Mouse (Mus musculus) CH12.LX (cell line): ENCODE results near the gene Zdhhc3. TPM values are rescaled to one million over a fixed set of nuclear protein-coding genes. Genes with fewer than 3 reads are reported as not detected.

Experiments used
- DNase-seq: peaks from one replicate; pipeline ENCODE4 v3.0.0-alpha.2; 2013; ENCODE audit errors: extremely low read depth
- H3K27ac ChIP-seq: 2 replicates; pipeline ENCODE4 v1.5.1; 2012; ENCODE audit warnings: low read depth, mild to moderate bottlenecking, control low read depth, moderate library complexity; ENCODE audit not compliant: insufficient read depth
- H3K27me3 ChIP-seq: replicated peaks from 2 replicates; pipeline ENCODE3; 2012; ENCODE audit warnings: inconsistent platforms
- H3K36me3 ChIP-seq, 2 experiments: replicated peaks in 1 of 2; 2 replicates each; pipeline versions ENCODE3 to v1.6.1; 2012; ENCODE audit warnings: inconsistent platforms in 1 of 2, low read length in 1 of 2, mild to moderate bottlenecking in 1 of 2, mixed read lengths in 1 of 2, moderate library complexity in 1 of 2; ENCODE audit not compliant: control insufficient read depth in 1 of 2, insufficient read depth in 1 of 2
- H3K4me1 ChIP-seq, 2 experiments: 2 replicates each; pipeline ENCODE4 v1.6.1; 2012; ENCODE audit warnings: inconsistent platforms in 1 of 2, moderate library complexity in 1 of 2; ENCODE audit not compliant: insufficient read depth in 2 of 2, control insufficient read depth in 1 of 2
- H3K4me2 ChIP-seq: 2 replicates; pipeline ENCODE4 v1.6.1; 2012; ENCODE audit warnings: low read depth, mild to moderate bottlenecking, control low read depth; ENCODE audit not compliant: poor library complexity, insufficient read depth, severe bottlenecking
- H3K4me3 ChIP-seq, 3 experiments: fragments of 150-350 bp in 1 of 3; sonication (generic) in 1 of 3; replicated peaks in 1 of 3; 2 replicates each; pipeline versions ENCODE3 to v1.5.1; 2011 to 2012; ENCODE audit warnings: low read depth in 2 of 3, low read length in 2 of 3, mild to moderate bottlenecking in 2 of 3, moderate library complexity in 2 of 3, control low read depth in 1 of 3, improper control_type of control experiment in 1 of 3, inconsistent platforms in 1 of 3, mixed read lengths in 1 of 3; ENCODE audit not compliant: poor library complexity in 1 of 3
- H3K79me2 ChIP-seq: replicated peaks from 2 replicates; pipeline ENCODE4 v1.6.1; 2012; ENCODE audit warnings: mild to moderate bottlenecking, moderate library complexity; ENCODE audit not compliant: control insufficient read depth, poor library complexity, insufficient read depth, severe bottlenecking; ENCODE audit errors: extremely low read depth
- H3K9ac ChIP-seq: 2 replicates; pipeline ENCODE4 v1.6.1; 2012; ENCODE audit warnings: low read depth, mild to moderate bottlenecking, control low read depth, moderate library complexity; ENCODE audit not compliant: insufficient read depth
- H3K9me3 ChIP-seq: replicated peaks from 2 replicates; pipeline ENCODE3; 2012; ENCODE audit warnings: low read length, inconsistent platforms, mixed read lengths
- BHLHE40 ChIP-seq: IDR thresholded peaks from 2 replicates; pipeline ENCODE4 v1.6.1; 2011; ENCODE audit warnings: mild to moderate bottlenecking, low read depth, low read length, improper control_type of control experiment
- CHD1 ChIP-seq: IDR thresholded peaks from 2 replicates; pipeline ENCODE4 v1.6.1; 2012; ENCODE audit warnings: low read depth, low read length, improper control_type of control experiment, inconsistent platforms
- CHD2 ChIP-seq: IDR thresholded peaks from 2 replicates; pipeline ENCODE4 v1.6.1; 2011; ENCODE audit warnings: low read length, improper control_type of control experiment
- CTCF ChIP-seq, 2 experiments: IDR thresholded peaks in 1 of 2; conservative IDR thresholded peaks in 1 of 2; 2 replicates each; pipeline ENCODE4 v1.5.1; 2011 to 2012; ENCODE audit warnings: low read depth in 2 of 2, low read length in 2 of 2, improper control_type of control experiment in 1 of 2, inconsistent platforms in 1 of 2, mild to moderate bottlenecking in 1 of 2, moderate library complexity in 1 of 2
- ELF1 ChIP-seq: IDR thresholded peaks from 2 replicates; pipeline ENCODE4 v1.6.1; 2014; ENCODE audit warnings: low read depth, mild to moderate bottlenecking, inconsistent platforms, low read length, improper control_type of control experiment
- EP300 ChIP-seq: IDR thresholded peaks from 2 replicates; pipeline ENCODE4 v1.6.1; 2011; ENCODE audit warnings: low read length, improper control_type of control experiment
- GABPA ChIP-seq: IDR thresholded peaks from 2 replicates; pipeline ENCODE4 v1.6.1; 2012; ENCODE audit warnings: low read depth, low read length, improper control_type of control experiment, inconsistent platforms; ENCODE audit not compliant: insufficient replicate concordance
- HCFC1 ChIP-seq: IDR thresholded peaks from 2 replicates; pipeline ENCODE4 v1.6.1; 2012; ENCODE audit warnings: low read depth, mild to moderate bottlenecking, inconsistent platforms, low read length, improper control_type of control experiment
- JUND ChIP-seq: conservative IDR thresholded peaks from 2 replicates; pipeline ENCODE4 v1.6.1; 2011; ENCODE audit warnings: low read depth, low read length, improper control_type of control experiment
- MAFK ChIP-seq: IDR thresholded peaks from 2 replicates; pipeline ENCODE4 v1.6.1; 2011; ENCODE audit warnings: low read length, improper control_type of control experiment; ENCODE audit not compliant: insufficient replicate concordance
- MAZ ChIP-seq: IDR thresholded peaks from 2 replicates; pipeline ENCODE4 v1.6.1; 2012; ENCODE audit warnings: low read depth, mild to moderate bottlenecking, inconsistent platforms, low read length, improper control_type of control experiment, moderate library complexity
- MEF2A ChIP-seq: IDR thresholded peaks from 2 replicates; pipeline ENCODE4 v1.6.1; 2014; ENCODE audit warnings: low read depth, mild to moderate bottlenecking, inconsistent platforms, low read length, improper control_type of control experiment, borderline replicate concordance
- MXI1 ChIP-seq: IDR thresholded peaks from 2 replicates; pipeline ENCODE4 v1.6.1; 2011; ENCODE audit warnings: mild to moderate bottlenecking, low read depth, low read length, improper control_type of control experiment
- NRF1 ChIP-seq: IDR thresholded peaks from 2 replicates; pipeline ENCODE4 v1.6.1; 2014; ENCODE audit warnings: low read depth, mild to moderate bottlenecking, inconsistent platforms, low read length, improper control_type of control experiment, moderate library complexity
- PAX5 ChIP-seq: IDR thresholded peaks from 2 replicates; pipeline ENCODE4 v1.6.1; 2012; ENCODE audit warnings: low read length, inconsistent platforms, mixed read lengths
- POLR2A ChIP-seq: IDR thresholded peaks from 2 replicates; pipeline ENCODE4 v1.6.1; 2011; ENCODE audit warnings: low read depth, mild to moderate bottlenecking, improper control_type of control experiment, low read length
- POLR2AphosphoS2 ChIP-seq: IDR thresholded peaks from 2 replicates; pipeline ENCODE4 v1.6.1; 2011; ENCODE audit warnings: low read depth, low read length, improper control_type of control experiment
- RAD21 ChIP-seq: IDR thresholded peaks from 2 replicates; pipeline ENCODE4 v1.6.1; 2011; ENCODE audit warnings: low read depth, mild to moderate bottlenecking, low read length, improper control_type of control experiment, moderate library complexity
- SIN3A ChIP-seq: IDR thresholded peaks from 2 replicates; pipeline ENCODE4 v1.6.1; 2012; ENCODE audit warnings: low read length, improper control_type of control experiment, inconsistent platforms
- SMC3 ChIP-seq: IDR thresholded peaks from 2 replicates; pipeline ENCODE4 v1.6.1; 2011; ENCODE audit warnings: low read depth, low read length, improper control_type of control experiment
- TBP ChIP-seq: conservative IDR thresholded peaks from 2 replicates; pipeline ENCODE4 v1.6.1; 2011; ENCODE audit warnings: low read depth, low read length, improper control_type of control experiment
- TCF12 ChIP-seq: IDR thresholded peaks from 2 replicates; pipeline ENCODE4 v1.6.1; 2014; ENCODE audit warnings: low read depth, mild to moderate bottlenecking, inconsistent platforms, low read length, improper control_type of control experiment
- UBTF ChIP-seq: IDR thresholded peaks from 2 replicates; pipeline ENCODE4 v1.6.1; 2012; ENCODE audit warnings: low read depth, mild to moderate bottlenecking, inconsistent platforms, low read length, improper control_type of control experiment, moderate library complexity
- USF2 ChIP-seq: conservative IDR thresholded peaks from 2 replicates; pipeline ENCODE4 v1.6.1; 2011; ENCODE audit warnings: low read depth, low read length, improper control_type of control experiment
- ZC3H11A ChIP-seq: IDR thresholded peaks from 2 replicates; pipeline ENCODE4 v1.6.1; 2012; ENCODE audit warnings: low read depth, mild to moderate bottlenecking, inconsistent platforms, low read length, improper control_type of control experiment
- ZMIZ1 ChIP-seq: IDR thresholded peaks from 2 replicates; pipeline ENCODE4 v1.6.1; 2012; ENCODE audit warnings: low read depth, mild to moderate bottlenecking, inconsistent platforms, low read length, improper control_type of control experiment
- dilution Hi-C: fragments of 300-500 bp; cut with MboI; formaldehyde crosslinking; loops from 2 replicates; pipeline ENCODE4 v1.14.3; 2020; ENCODE audit warnings: low sequenced_read_pairs; ENCODE audit not compliant: extremely low pct_unique_long_range_greater_than_20kb, extremely low pct_ligation_motif_present
- in situ Hi-C: fragments of 300-500 bp; cut with MboI; formaldehyde crosslinking; loops from 3 replicates; pipeline ENCODE4 v1.14.3; 2019; ENCODE audit warnings: low sequenced_read_pairs, low pct_ligation_motif_present, low pct_unique_long_range_greater_than_20kb, mixed read lengths
- polyA plus RNA-seq: library from polyadenylated mRNA; unstranded; fragments of >175 nt; gene quantifications from 2 replicates; pipeline ENCODE4 v1.2.1, GENCODE M21; 2012; ENCODE audit warnings: low read depth; ENCODE audit not compliant: insufficient read length
- total RNA-seq, 2 experiments: library from RNA; depleted of rRNA; stranded (reverse); fragments of 300-350 nt in 1 of 2; fragments of >200 nt in 1 of 2; gene quantifications; 2 replicates each; pipeline ENCODE4 v1.2.3; 2012 to 2014

Gene Zdhhc3
- total and polyA plus RNA-seq, 3 experiments = 37.2 to 74.4 (median 62.6) TPM

- TF ChIP-seq SMC3 = peak; percentile 96
- peak; percentile 69; the same call in 1 of the 2 replicates for TF ChIP-seq SIN3A
- no peak for TF ChIP-seq POLR2AphosphoS2
- TF ChIP-seq CHD1 = no peak
- TF ChIP-seq NRF1 = no peak
- TF ChIP-seq PAX5 = no peak
- no peak for TF ChIP-seq POLR2A
- peak; percentile 100 for TF ChIP-seq RAD21
These were observed 46.3 kb upstream of the Zdhhc3 start (continued) for GRCm38 (mm10) chr9:123159330-123159729.

DNA sequence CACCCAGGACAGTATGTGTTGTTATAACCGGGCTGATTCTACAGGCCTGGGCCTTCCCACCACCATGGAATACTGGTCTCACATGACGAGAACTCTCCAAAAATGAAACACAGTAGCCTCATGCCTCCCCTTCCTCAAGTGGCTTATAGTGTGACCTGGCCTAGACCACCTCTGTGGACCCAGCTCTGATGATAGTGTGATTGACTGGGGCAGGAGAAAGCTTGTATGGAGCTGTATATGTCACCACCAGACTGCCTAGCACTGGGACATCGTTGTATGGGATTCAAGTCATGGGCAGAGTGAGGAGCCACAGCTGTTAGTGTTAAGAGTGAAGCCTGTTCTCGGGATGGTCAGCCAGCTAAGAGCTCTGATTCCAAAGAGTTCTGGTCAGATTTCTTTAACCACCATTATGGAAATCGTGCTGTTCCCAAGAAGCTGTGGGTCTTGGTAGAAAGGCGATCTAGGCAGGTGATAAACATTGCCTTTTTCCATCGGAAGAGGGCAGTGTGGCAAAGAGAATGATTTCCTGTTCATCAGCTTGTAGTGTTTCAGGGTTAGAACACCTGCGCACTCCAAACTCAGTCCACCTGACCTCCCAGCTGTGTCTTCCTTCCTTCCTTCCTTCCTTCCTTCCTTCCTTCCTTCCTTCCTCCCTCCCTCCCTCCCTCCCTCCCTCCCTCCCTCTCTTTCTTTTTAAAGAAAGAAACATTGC lies 45.3 kb upstream of the Zdhhc3 start:
- Histone ChIP-seq H3K36me3 (peaks cover 0 to 3% of the 10 kb centered on the region in 2 experiments), H3K9me3 (peaks cover 3% of the 10 kb centered on the region), H3K4me1 (peaks cover 5 to 8% of the 10 kb centered on the region in 2 experiments; a peak in 3 of 4 replicates), H3K9ac (no peak overlapping the region), H3K27ac (no peak overlapping the region), H3K27me3 (no peaks in the 10 kb centered on the region), H3K4me2 (peak overlapping the region; percentile 73; the same call in 1 of the 2 replicates), H3K79me2 (no peaks in the 10 kb centered on the region), H3K4me3 (no peak overlapping the region)
- dilution Hi-C loops = no loop called here
- in situ Hi-C loops = loop anchor here (10.0 kb wide), 1 partner anchor 297 kb away; no protein-coding TSS in a partner anchor
- DNase-seq = peak; percentile 62
- no peak for TF ChIP-seq PAX5
- TF ChIP-seq UBTF = no peak
- peak; percentile 69 for TF ChIP-seq SMC3
- no peak for TF ChIP-seq JUND
- TF ChIP-seq USF2 = no peak
- TF ChIP-seq ELF1 = peak; percentile 39; the same call in 1 of the 2 replicates
- TF ChIP-seq TBP = no peak
- no peak for TF ChIP-seq ZMIZ1
- no peak for TF ChIP-seq GABPA
- 0 out of 2 replicates have a peak, but pooled peaks have one; percentile 37 for TF ChIP-seq TCF12
- TF ChIP-seq EP300 = no peak
- peak; percentile 82 for TF ChIP-seq RAD21
- no peak for TF ChIP-seq HCFC1
- TF ChIP-seq BHLHE40 = no peak
- TF ChIP-seq CHD2 = no peak
- peak; percentile 62 for TF ChIP-seq NRF1
- TF ChIP-seq CTCF (conservative IDR thresholded peaks at IDR 0.05 in 1 of 2, IDR thresholded peaks at IDR 0.05 in 1 of 2; ENCODE audit: low read depth in 2 of 2, low read length in 2 of 2) = peak; percentile 47 to 84; a peak in 3 of 4 replicates
- no peak for TF ChIP-seq SIN3A
- no peak for TF ChIP-seq POLR2AphosphoS2
- TF ChIP-seq MAFK = no peak
- no peak for TF ChIP-seq MAZ
- TF ChIP-seq ZC3H11A = no peak
- TF ChIP-seq MEF2A = no peak
- TF ChIP-seq MXI1 = no peak
